ENCODE assay signal across 11 mouse cellular contexts in genomic region chr10:69907795-69908764, GRCm38 (mm10).
A peak's percentile ranks its signal among the peaks of the same experiment; 100 is the strongest.
DNase-seq lines count a peak whose midpoint lies in the region; ATAC-seq lines count a peak whose summit lies in the region.
"Had no signal": no experiment of that assay in that cellular context is flagged by ENCODE, and none has a peak within 500 bp of the region (broad histone marks: within the 10 kb centered on the region; RNA-seq: fewer than 3 reads in every experiment).

No protein-coding gene starts in this region.

- no peak overlapping the region for H3K4me3 ChIP-seq in heart, embryonic 14.5 days (ENCODE audit: control insufficient read depth in 1 of 2, insufficient read depth in 1 of 2, low read depth in 1 of 2, low read length in 2 of 2)
- H3K4me3 ChIP-seq in liver, embryonic 11.5 days (ENCODE audit: low read depth, low read length): no peak overlapping the region
- H3K4me3 ChIP-seq: limb, embryonic 15.5 days had no signal

- 0 out of 2 replicates have a peak, but pooled peaks cover 5% of the 10 kb centered on the region for H3K36me3 ChIP-seq in heart, embryonic 14.5 days (ENCODE audit: control insufficient read depth, insufficient read depth, low read length)
- H3K36me3 ChIP-seq in liver, embryonic 11.5 days (ENCODE audit: control insufficient read depth, insufficient read depth, low read length): no peaks in the 10 kb centered on the region
- H3K36me3 ChIP-seq: G1E; limb, embryonic 15.5 days had no signal

- H3K27ac ChIP-seq in heart, embryonic 14.5 days (replicated peaks in 1 of 2; ENCODE audit: control insufficient read depth in 1 of 2, insufficient read depth in 1 of 2, low read depth in 2 of 2, low read length in 2 of 2): no peak overlapping the region
- H3K27ac ChIP-seq in liver, embryonic 11.5 days (ENCODE audit: low read depth, low read length): peak overlapping the region; percentile 47; the same call in 1 of the 2 replicates
- H3K27ac ChIP-seq: limb, embryonic 15.5 days had no signal

- no peaks in the 10 kb centered on the region for H3K9me3 ChIP-seq in heart, embryonic 14.5 days (ENCODE audit: control insufficient read depth, low read length)
- H3K9me3 ChIP-seq in liver, embryonic 11.5 days (ENCODE audit: control insufficient read depth, low read length): no peaks in the 10 kb centered on the region
- H3K9me3 ChIP-seq: limb, embryonic 15.5 days had no signal

- no peaks in the 10 kb centered on the region for H3K27me3 ChIP-seq in heart, embryonic 14.5 days (ENCODE audit: control insufficient read depth, insufficient read depth, low read length)
- H3K27me3 ChIP-seq in liver, embryonic 11.5 days (replicated peaks; ENCODE audit: control insufficient read depth, insufficient read depth, low read length): no peaks in the 10 kb centered on the region
- H3K27me3 ChIP-seq: limb, embryonic 15.5 days had no signal

- no peak overlapping the region for H3K9ac ChIP-seq in heart, embryonic 14.5 days (ENCODE audit: low read length)
- H3K9ac ChIP-seq in liver, embryonic 11.5 days (ENCODE audit: low read depth, low read length): peak overlapping the region; percentile 38; the same call in 1 of the 2 replicates
- H3K9ac ChIP-seq: limb, embryonic 15.5 days had no signal

- peak; percentile 67; the same call in 1 of the 2 replicates for ATAC-seq in heart, embryonic 14.5 days (ENCODE audit: insufficient number of reproducible peaks, insufficient read depth, low FRiP score, low read depth)
- peak; percentile 97 for ATAC-seq in liver, embryonic 11.5 days (replicated peaks; ENCODE audit: low FRiP score)

- intact Hi-C loops in heart, postnatal 14 days (cut with DNase I): no loop called here

- H3K4me2 ChIP-seq in heart, embryonic 14.5 days (ENCODE audit: low read length): no peak overlapping the region
- peak overlapping the region; percentile 44 for H3K4me2 ChIP-seq in liver, embryonic 11.5 days
- H3K4me2 ChIP-seq: limb, embryonic 15.5 days had no signal

- 62% methylated on average over 12 of the region's 12 CpGs for WGBS in heart, embryonic 14.5 days
- WGBS in liver, embryonic 11.5 days: 47% methylated on average over 12 of the region's 12 CpGs

- DNase-seq in heart, postnatal 14 days: no peak
- DNase-seq in 3134 (ENCODE audit: extremely low read depth, insufficient read length, low spot score) (peak; percentile 19), WW6 (ENCODE audit: low read depth, low spot score) (peak; percentile 65)
- peak; percentile 51 for DNase-seq in liver, embryonic 11.5 days (ENCODE audit: low spot score)
- no peak for DNase-seq in natural killer cell, adult 2 months (ENCODE audit: low spot score in 2 of 2)
- no peak for DNase-seq in layer of hippocampus, postnatal 10 days (ENCODE audit: low spot score in 2 of 2)
- no peak for DNase-seq in cerebellum, postnatal 4 days (ENCODE audit: low spot score in 2 of 2)
- DNase-seq: kidney, adult 2 months had no signal

- peaks cover 5 to 8% of the 10 kb centered on the region in 2 experiments for H3K4me1 ChIP-seq in heart, embryonic 14.5 days (ENCODE audit: control insufficient read depth in 2 of 2, insufficient read depth in 2 of 2, low read length in 2 of 2)
- H3K4me1 ChIP-seq in liver, embryonic 11.5 days (replicated peaks; ENCODE audit: control insufficient read depth, insufficient read depth, low read length): peaks cover 19% of the 10 kb centered on the region
- H3K4me1 ChIP-seq: limb, embryonic 15.5 days had no signal

Comparison
In these comparisons a context has a peak if more than half of its experiments do, and no peak if none do; other contexts are left out.
1. DNase-seq: peak in 3134 (single experiment), WW6 (single experiment) and liver, embryonic 11.5 days (single experiment); none in heart, postnatal 14 days (0 of 2), natural killer cell, adult 2 months (0 of 2), layer of hippocampus, postnatal 10 days (0 of 2) and cerebellum, postnatal 4 days (0 of 2).